9 mouse cellular contexts compared by ENCODE assay signal in the genomic region with DNA sequence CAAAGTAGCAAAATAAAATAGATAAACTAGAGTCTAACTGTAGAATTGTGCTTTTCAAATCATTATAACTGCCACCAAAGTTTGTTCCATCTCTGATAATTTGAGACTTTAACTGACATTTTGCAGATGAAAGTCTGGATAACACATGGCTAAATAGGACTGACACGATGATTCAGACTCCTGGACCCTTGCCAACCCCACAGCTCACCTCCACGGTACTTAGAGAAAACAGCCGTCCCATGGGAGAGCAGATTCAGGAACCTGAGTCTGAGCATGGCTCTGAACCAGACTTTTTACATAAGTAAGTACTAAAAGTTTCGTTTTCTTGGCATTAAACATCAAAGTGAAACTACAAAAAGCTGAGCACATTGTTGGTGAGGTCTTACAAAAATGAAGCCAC.
DNase-seq lines count a peak whose midpoint lies in the region; ATAC-seq and TF ChIP-seq lines count a peak whose summit lies in the region.
"Had no signal": no experiment of that assay in that cellular context is flagged by ENCODE, and none has a peak within 500 bp of the region (broad histone marks: within the 10 kb centered on the region; RNA-seq: fewer than 3 reads in every experiment).

No protein-coding gene starts in this region.

- peak; percentile 75 for TF ChIP-seq EP300 in CH12.LX (IDR thresholded peaks at IDR 0.05; ENCODE audit: low read length)

- H3K4me2 ChIP-seq in CH12.LX (ENCODE audit: insufficient read depth, low read depth, poor library complexity, severe bottlenecking) = peak overlapping the region; percentile 56
- no peak overlapping the region for H3K4me2 ChIP-seq in neural tube, embryonic 15.5 days

- peak; percentile 13 for DNase-seq in gastrocnemius, postnatal 14 days
- DNase-seq in gastrocnemius, adult 8-10 months (ENCODE audit: low spot score in 2 of 2) = no peak
- DNase-seq in CH12.LX (ENCODE audit: extremely low read depth) = peak; percentile 76
- peak; percentile 67 for DNase-seq in cerebellum, adult 9-11 months
- DNase-seq in lung, postnatal 25 days (ENCODE audit: low spot score) = peak; percentile 7
- no peak for DNase-seq in ovary, postnatal 36 days (ENCODE audit: low spot score)
- DNase-seq in thymus, postnatal 4 days = no peak

- TF ChIP-seq RAD21 in CH12.LX (IDR thresholded peaks at IDR 0.05; ENCODE audit: low read depth, low read length) = no peak

- in situ Hi-C loops in CH12.LX (cut with MboI; ENCODE audit: low pct_ligation_motif_present, low pct_unique_long_range_greater_than_20kb, low sequenced_read_pairs) = no loop called here

- WGBS in neural tube, embryonic 15.5 days = 56% methylated on average over 4 of the region's 4 CpGs

- intact Hi-C loops in gastrocnemius, postnatal 14 days (cut with DNase I; ENCODE audit: low total_unique reads) = no loop called here

- no peaks in the 10 kb centered on the region for H3K9me3 ChIP-seq in CH12.LX (replicated peaks; ENCODE audit: low read length)
- H3K9me3 ChIP-seq in neural tube, embryonic 15.5 days (replicated peaks) = no peaks in the 10 kb centered on the region

- TF ChIP-seq POLR2A in CH12.LX (IDR thresholded peaks at IDR 0.05; ENCODE audit: low read depth, low read length) = no peak

- no peak overlapping the region for H3K4me3 ChIP-seq in CH12.LX (replicated peaks in 1 of 3; ENCODE audit: low read depth in 2 of 3, low read length in 2 of 3, poor library complexity in 1 of 3)
- no peak overlapping the region for H3K4me3 ChIP-seq in neural tube, embryonic 15.5 days (replicated peaks)
- H3K4me3 ChIP-seq: erythroblast, embryonic 14.5 days had no signal

- H3K4me1 ChIP-seq in CH12.LX (ENCODE audit: control insufficient read depth in 1 of 2, insufficient read depth in 2 of 2) = peaks cover 2 to 17% of the 10 kb centered on the region in 2 experiments; a peak in 3 of 4 replicates
- no peaks in the 10 kb centered on the region for H3K4me1 ChIP-seq in neural tube, embryonic 15.5 days

- H3K27me3 ChIP-seq in CH12.LX (replicated peaks) = no peaks in the 10 kb centered on the region
- H3K27me3 ChIP-seq in neural tube, embryonic 15.5 days (replicated peaks) = no peaks in the 10 kb centered on the region

- H3K36me3 ChIP-seq in CH12.LX (replicated peaks in 1 of 2; ENCODE audit: control insufficient read depth in 1 of 2, insufficient read depth in 1 of 2, low read length in 1 of 2) = peaks cover 16 to 36% of the 10 kb centered on the region in 2 experiments
- peaks cover 25% of the 10 kb centered on the region for H3K36me3 ChIP-seq in neural tube, embryonic 15.5 days

- dilution Hi-C loops in CH12.LX (cut with MboI; ENCODE audit: extremely low pct_ligation_motif_present, extremely low pct_unique_long_range_greater_than_20kb, low sequenced_read_pairs) = no loop called here

- H3K9ac ChIP-seq in CH12.LX (ENCODE audit: insufficient read depth, low read depth) = no peak overlapping the region
- no peak overlapping the region for H3K9ac ChIP-seq in neural tube, embryonic 15.5 days (replicated peaks)

- no peak for TF ChIP-seq CTCF in CH12.LX (conservative IDR thresholded peaks at IDR 0.05 in 1 of 2, IDR thresholded peaks at IDR 0.05 in 1 of 2; ENCODE audit: low read depth in 2 of 2, low read length in 2 of 2)

- H3K79me2 ChIP-seq in CH12.LX (replicated peaks; ENCODE audit: control insufficient read depth, extremely low read depth, insufficient read depth, poor library complexity, severe bottlenecking) = no peaks in the 10 kb centered on the region

- ATAC-seq in neural tube, embryonic 15.5 days (ENCODE audit: low FRiP score) = no peak

- no peak overlapping the region for H3K27ac ChIP-seq in CH12.LX (ENCODE audit: insufficient read depth, low read depth)
- H3K27ac ChIP-seq in neural tube, embryonic 15.5 days (replicated peaks) = no peak overlapping the region

TF ChIP-seq in CH12.LX, 34 proteins besides CTCF, POLR2A, EP300 and RAD21:
- TF ChIP-seq MYC (IDR thresholded peaks at IDR 0.05; ENCODE audit: low read depth, low read length) (peak; percentile 78), JUN (IDR thresholded peaks at IDR 0.05; ENCODE audit: insufficient read depth, low read depth, low read length) (no peak; the same call in 1 of the 2 replicates), MEF2A (IDR thresholded peaks at IDR 0.05; ENCODE audit: borderline replicate concordance, low read depth, low read length) (0 out of 2 replicates have a peak, but pooled peaks have one; percentile 36), NRF1 (IDR thresholded peaks at IDR 0.05; ENCODE audit: low read depth, low read length) (no peak), ELF1 (IDR thresholded peaks at IDR 0.05; ENCODE audit: low read depth, low read length) (no peak), PAX5 (IDR thresholded peaks at IDR 0.05; ENCODE audit: low read length) (no peak), ETS1 (conservative IDR thresholded peaks at IDR 0.05; ENCODE audit: low read depth, low read length) (peak; percentile 54; the same call in 1 of the 2 replicates), HCFC1 (IDR thresholded peaks at IDR 0.05; ENCODE audit: low read depth, low read length) (no peak), POLR2AphosphoS2 (IDR thresholded peaks at IDR 0.05; ENCODE audit: low read depth, low read length) (no peak), KAT2A (IDR thresholded peaks at IDR 0.05; ENCODE audit: insufficient replicate concordance, low read length) (no peak), JUND (conservative IDR thresholded peaks at IDR 0.05; ENCODE audit: low read depth, low read length) (peak; percentile 52), ZMIZ1 (IDR thresholded peaks at IDR 0.05; ENCODE audit: low read depth, low read length) (no peak), ZKSCAN1 (IDR thresholded peaks at IDR 0.05; ENCODE audit: borderline replicate concordance, low read depth, low read length) (no peak), UBTF (IDR thresholded peaks at IDR 0.05; ENCODE audit: low read depth, low read length) (no peak), MAX (IDR thresholded peaks at IDR 0.05; ENCODE audit: low read length) (peak; percentile 77), BHLHE40 (IDR thresholded peaks at IDR 0.05; ENCODE audit: low read depth, low read length) (peak; percentile 53; the same call in 1 of the 2 replicates), CHD2 (IDR thresholded peaks at IDR 0.05; ENCODE audit: low read length) (no peak), USF2 (conservative IDR thresholded peaks at IDR 0.05; ENCODE audit: low read depth, low read length) (no peak), MXI1 (IDR thresholded peaks at IDR 0.05; ENCODE audit: low read depth, low read length) (peak; percentile 78; the same call in 1 of the 2 replicates), ZNF384 (IDR thresholded peaks at IDR 0.05; ENCODE audit: low read depth, low read length) (no peak), GABPA (IDR thresholded peaks at IDR 0.05; ENCODE audit: insufficient replicate concordance, low read depth, low read length) (no peak), ZC3H11A (IDR thresholded peaks at IDR 0.05; ENCODE audit: low read depth, low read length) (no peak), MAZ (IDR thresholded peaks at IDR 0.05; ENCODE audit: low read depth, low read length) (no peak), SMC3 (IDR thresholded peaks at IDR 0.05; ENCODE audit: low read depth, low read length) (no peak; the same call in 1 of the 2 replicates), MAFK (IDR thresholded peaks at IDR 0.05; ENCODE audit: insufficient replicate concordance, low read length) (no peak), IRF4 (IDR thresholded peaks at IDR 0.05; ENCODE audit: low read depth, low read length) (peak; percentile 64), USF1 (IDR thresholded peaks at IDR 0.05; ENCODE audit: low read depth, low read length) (no peak), RCOR1 (conservative IDR thresholded peaks at IDR 0.05; ENCODE audit: low read depth, low read length) (no peak), E2F4 (IDR thresholded peaks at IDR 0.05; ENCODE audit: insufficient replicate concordance, low read depth, low read length) (no peak), NELFE (IDR thresholded peaks at IDR 0.05; ENCODE audit: low read depth, low read length) (no peak), CHD1 (IDR thresholded peaks at IDR 0.05; ENCODE audit: low read depth, low read length) (0 out of 2 replicates have a peak, but pooled peaks have one; percentile 51), TBP (conservative IDR thresholded peaks at IDR 0.05; ENCODE audit: low read depth, low read length) (no peak), SIN3A (IDR thresholded peaks at IDR 0.05; ENCODE audit: low read length) (0 out of 2 replicates have a peak, but pooled peaks have one; percentile 51), TCF12 (IDR thresholded peaks at IDR 0.05; ENCODE audit: low read depth, low read length) (no peak)

Comparison
In these comparisons a context has a peak if more than half of its experiments do, and no peak if none do; other contexts are left out.
1. DNase-seq: peak in gastrocnemius, postnatal 14 days (single experiment), CH12.LX (single experiment), cerebellum, adult 9-11 months (single experiment) and lung, postnatal 25 days (single experiment); none in gastrocnemius, adult 8-10 months (0 of 2), ovary, postnatal 36 days (single experiment) and thymus, postnatal 4 days (single experiment).